Mouse (Mus musculus) layer of hippocampus, adult 18-20 months (tissue): ENCODE data around the gene Mau2. TPM values are rescaled to one million over a fixed set of nuclear protein-coding genes. Genes with fewer than 3 reads are reported as not detected.
"Not testable (repeated sequence)": the region's sequence is repeated elsewhere in the genome, so short reads cannot be mapped to it uniquely, and the experiment has no call there.

Experiments
- DNase-seq, 2 experiments: peaks; one replicate each; pipeline ENCODE4 v3.0.0; 2022; ENCODE audit warnings: low spot score in 2 of 2
- long read RNA-seq: library from polyadenylated mRNA; stranded (forward); transcript quantifications from one replicate; pipeline ENCODE4 v2.0.0, GENCODE M21; 2021
- total RNA-seq, 2 experiments: library from RNA; stranded (reverse); gene quantifications; 2 replicates each; pipeline ENCODE4 v1.2.3; 2021

Gene Mau2
- total RNA-seq = 10 to 100 TPM; 70.4 to 72.5 TPM
- long read RNA-seq, full-length matches to known transcripts = 54 of 96 reads
- long read RNA-seq, partial matches to known transcripts = 1 of 96 reads
- long read RNA-seq, other reads (novel, unspliced or antisense) = 41 of 96 reads

DNA sequence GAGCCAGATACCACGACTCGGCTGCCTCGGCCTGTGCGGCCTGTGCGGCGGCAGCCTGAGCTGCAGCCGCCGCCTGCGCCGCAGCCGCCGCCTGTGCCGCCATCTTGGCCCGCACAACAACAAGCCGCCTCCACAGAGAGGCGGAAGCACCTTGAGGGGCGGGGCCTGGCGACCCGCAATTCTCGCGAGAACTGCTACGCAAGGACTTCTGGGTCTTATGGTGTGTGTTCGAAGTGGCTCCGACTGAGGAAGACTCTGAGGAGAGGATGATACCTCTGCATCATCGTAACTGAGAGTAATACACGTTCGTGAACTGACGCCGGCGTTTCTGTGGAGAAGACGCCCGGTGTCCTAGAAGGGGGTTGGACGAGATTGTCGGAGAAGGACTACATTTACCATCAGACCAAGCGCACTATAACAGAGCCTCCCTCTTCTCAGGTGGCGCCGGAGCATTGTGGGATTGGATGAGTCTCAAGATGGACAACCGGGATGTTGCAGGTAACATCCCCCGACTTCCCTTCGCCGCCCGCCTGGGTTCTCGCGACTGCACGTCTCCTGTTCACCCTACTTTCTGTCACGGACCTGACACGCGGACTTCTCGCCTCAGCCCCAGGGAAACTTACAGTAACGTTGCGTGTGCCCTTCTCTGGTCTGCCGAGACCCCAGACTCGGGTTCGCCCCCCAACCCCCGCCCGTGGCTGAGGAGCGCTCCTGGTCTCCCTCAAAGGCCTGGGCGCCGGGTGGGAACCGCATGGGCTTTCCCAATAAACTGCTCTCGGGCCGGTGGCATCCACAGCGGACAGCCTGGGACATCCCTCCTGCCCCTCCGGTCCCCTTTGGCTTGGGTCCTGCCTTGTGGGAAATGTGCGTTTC lies at the start of gene Mau2, which contains the start of gene Sugp1:
Gene Mau2 (minus strand): TSS at position 152 of the 873 bp plus-strand sequence.
Gene Sugp1 (plus strand): TSS at position 231 of the 873 bp plus-strand sequence.
- DNase-seq = peak; percentile 94 to 97

DNA sequence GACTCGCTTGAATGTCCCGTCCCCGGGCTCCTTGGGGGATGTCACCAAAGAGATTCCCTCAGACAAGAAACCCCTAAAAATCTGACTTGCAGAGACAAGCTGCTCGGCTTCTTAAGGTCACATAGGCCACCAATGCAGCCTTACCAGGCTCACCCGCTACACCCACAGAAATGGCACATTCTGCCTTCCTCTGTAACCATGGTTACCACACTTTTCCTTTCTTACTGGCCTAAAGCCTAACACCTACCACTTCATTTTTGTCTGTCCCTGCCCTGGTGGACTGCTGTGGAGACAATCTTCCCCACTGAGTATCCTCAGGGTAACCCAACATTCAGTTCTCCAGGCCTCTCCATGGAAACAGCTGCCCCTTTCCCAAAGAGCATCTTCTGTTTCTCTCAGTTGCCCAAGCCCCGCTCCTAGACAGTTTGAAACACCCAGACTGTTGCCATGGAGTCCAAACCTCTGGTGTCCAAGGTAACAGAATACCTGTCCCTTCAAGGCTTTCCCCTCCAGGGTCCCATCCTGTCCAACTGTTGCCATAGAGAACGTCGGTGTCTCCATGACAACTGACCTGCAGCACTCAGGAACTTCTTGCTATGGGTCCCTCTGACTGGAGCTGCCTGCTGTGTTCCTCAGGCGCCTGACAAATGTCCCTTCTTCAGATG lies 46.9 kb upstream of the Mau2 start:
- no peak for DNase-seq

- peak; percentile 60 to 74 for DNase-seq
Measured at GRCm38 (mm10) chr8:70087836-70088650, 45.5 kb upstream of the Mau2 start.

GRCm38 (mm10) chr8:70087237-70087636 lies 44.7 kb upstream of the Mau2 start:
- DNase-seq = no peak

GRCm38 (mm10) chr8:70086151-70086550 lies 43.6 kb upstream of the Mau2 start:
- DNase-seq = no peak

- DNase-seq = no peak
Measured at GRCm38 (mm10) chr8:70084191-70085065, 41.9 kb upstream of the Mau2 start.

DNA sequence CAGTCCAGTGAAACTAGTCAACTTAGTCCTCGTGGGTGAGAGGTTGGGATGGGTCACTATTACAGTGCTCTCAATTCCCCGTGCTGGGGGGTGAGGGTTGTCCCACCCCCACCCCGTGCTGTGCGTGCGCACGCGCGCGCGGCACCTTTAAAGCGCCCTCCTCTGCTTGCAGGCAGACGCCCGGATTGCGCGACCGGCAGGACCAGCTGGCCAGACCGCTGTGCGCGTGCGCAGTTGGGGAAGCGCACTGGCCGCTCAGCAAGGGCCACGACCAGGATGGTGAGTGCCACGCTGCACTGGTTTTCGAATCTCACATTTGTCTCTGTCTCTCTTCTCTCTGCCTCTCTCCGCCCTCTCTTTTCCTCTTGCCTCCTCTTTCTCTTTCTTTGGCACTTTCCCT lies 40.8 kb upstream of the Mau2 start, which contains the start of gene Hapln4:
Gene Hapln4 (plus strand): TSS at position 173 of the 400 bp plus-strand sequence.
- peak in 1 of 2 experiments; percentile 63 for DNase-seq

DNA sequence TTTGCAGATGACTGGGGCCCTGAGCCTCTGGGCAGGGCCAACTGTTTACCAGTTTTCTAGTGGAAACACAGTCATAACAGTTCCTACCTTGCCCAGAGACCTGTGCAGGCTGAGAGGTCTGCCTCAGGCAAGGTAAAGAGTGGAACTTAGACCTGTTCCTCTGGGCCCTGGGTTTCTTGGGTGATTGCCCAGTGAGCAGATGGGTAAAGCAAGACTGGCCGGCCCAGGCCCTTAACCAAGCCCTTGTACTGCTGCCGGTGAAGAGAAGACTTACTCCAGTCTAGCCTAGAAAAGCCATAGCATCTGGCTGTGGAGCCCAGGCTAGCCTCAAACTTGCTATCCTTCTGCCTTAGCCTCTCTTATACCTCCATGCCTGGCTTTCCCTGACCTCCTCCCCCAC lies 39.4 kb upstream of the Mau2 start:
- DNase-seq = no peak

DNA sequence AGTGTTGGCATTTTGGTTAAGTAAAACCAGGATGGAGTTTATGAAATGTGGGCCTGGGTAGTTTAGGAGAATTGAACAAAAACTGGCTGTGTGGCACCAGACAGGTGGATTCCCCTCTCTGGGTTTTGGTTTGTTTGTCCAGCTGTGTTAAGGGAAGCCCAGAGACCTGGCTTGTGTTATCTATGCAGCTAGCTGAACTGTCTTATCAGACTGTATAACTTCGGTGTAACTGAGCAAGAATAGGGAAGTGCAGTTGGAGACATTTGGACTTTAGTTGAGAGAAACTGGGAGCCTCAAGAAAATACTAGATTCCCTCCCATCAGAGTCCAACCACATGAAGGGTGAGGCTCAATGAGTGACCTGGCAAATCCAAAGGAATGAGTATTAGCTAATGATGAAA lies 31.1 kb upstream of the Mau2 start:
- DNase-seq = no peak

- DNase-seq = no peak
Measured at GRCm38 (mm10) chr8:70073120-70073519, 30.6 kb upstream of the Mau2 start.

DNA sequence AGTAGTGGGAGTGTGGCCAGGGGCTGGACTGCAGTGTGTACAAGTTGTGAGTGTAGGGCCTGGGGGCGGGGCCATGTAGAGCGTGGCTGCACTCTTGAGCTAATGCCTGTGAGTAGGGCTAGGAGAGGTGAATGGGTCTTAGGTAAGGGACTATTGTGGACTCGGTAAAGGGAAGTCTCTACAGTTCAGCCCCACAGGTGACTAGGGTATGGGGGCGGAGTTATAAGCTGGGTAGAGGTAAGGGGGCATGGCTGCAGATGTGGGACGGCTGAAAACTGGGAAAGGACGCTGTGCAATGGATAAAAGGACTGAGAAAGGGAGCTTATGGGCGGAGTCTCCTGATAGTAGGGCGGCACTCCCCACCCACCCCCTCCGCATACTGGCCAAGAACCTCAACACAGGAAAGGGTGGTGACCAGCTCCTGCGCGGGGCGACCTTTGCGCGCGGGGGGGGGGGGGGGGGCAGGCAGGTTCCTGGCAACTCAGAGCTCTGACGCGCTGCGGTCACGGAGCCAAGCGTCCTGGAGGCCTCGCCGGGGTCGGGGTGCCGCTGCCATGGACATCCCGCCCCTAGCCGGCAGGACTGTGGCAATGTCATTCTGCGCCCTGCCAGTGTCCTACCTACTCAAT lies 30.0 kb upstream of the Mau2 start, which contains the start of gene Tm6sf2:
Gene Tm6sf2 (plus strand): TSS at position 484 of the 629 bp plus-strand sequence.
- no peak for DNase-seq

DNA sequence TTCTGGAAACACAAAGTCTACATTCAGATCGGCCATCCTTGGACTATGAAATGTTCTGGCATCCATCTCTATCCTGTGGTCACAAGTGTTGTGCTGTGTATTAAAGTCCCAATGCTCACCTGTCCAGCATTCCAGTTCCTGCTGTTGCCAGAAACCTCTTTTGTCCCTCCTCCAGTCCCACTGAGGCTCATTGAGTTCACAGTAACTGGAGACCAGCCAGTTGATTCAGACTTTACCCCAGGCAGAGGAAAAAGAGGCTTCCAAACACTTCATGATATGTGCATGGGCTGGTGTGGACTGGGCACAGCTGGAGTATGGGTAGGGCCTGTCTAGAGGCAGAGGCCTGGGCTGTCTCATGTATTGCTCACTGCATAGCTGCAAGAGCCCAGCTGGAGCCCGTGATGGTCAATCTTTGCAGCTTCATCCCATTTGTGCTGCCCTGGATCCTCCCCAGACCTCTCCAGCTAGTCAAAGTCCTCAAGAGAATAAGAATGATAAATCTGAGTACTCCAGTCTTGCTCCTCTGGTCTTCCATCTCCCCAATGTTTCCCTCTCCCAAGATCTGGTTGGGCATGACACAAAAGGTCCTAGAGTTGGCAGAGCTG lies 29.4 kb upstream of the Mau2 start:
- no peak for DNase-seq

- DNase-seq = no peak
Measured at GRCm38 (mm10) chr8:70057721-70058120, 15.2 kb upstream of the Mau2 start.

DNA sequence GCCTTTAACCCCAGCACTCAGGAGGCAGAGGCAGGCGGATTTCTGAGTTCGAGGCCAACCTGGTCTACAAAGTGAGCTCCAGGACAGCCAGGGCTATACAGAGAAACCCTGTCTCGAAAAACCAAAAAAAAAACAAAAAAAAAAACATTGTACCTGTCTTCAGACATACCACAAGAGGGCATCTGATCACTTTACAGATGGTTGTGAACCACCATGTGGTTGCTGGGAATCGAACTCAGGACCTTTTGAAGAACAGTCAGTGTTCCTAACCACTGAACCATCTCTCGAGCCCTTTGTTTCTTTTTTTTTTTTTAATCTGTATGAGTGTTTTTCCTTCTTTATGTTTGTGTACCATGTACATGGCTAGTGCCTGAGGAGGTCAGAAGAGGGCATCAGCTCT lies 7.9 kb upstream of the Mau2 start:
- not testable (repeated sequence) for DNase-seq

GRCm38 (mm10) chr8:70049662-70050061 lies 7.1 kb upstream of the Mau2 start:
- no peak for DNase-seq

DNA sequence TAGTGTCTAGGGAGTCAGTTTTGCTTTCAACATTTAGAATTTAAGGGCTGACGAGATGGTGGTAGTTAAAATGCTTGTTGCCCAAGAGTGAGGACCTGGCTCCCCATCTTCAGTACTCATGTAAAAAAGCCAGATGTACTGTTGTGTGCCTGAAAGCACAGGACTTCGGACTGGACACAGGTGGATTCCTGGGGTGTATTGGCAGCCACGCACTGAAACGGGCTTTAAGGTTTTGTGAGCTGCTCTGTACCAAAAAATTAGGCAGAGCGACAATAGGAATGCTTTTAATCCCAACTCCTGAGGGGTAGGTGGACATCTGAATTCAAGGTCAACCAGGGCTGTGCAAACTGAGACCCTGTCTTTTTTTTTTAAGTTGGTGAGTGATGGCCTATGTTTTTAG lies 1.5 kb upstream of the Mau2 start:
- no peak for DNase-seq

- no peak for DNase-seq
Measured at GRCm38 (mm10) chr8:70041885-70042546, 518 bp downstream of the Mau2 start.

DNA sequence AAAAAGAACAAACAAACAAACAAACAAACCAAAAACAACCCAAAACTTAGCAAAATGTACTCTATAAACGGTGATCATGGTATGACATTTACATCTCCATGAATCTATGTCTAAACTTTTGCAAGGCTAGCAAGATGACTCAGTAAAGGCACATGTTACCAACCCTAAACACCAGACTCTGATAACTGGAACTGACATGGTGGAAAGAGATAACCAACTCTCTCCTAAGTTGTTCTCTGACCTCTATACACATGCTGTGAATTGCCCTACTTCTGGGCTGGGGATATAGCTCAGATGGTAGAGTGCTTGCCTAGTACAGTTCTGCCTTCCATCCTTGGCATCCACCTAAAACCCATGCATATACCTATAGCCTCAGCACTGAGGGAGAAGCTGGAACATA lies 4.5 kb downstream of the Mau2 start:
- DNase-seq = no peak

GRCm38 (mm10) chr8:70030255-70030654 lies 12.3 kb downstream of the Mau2 start:
- no peak for DNase-seq
